Mouse (Mus musculus) T-helper 2 cell (primary cell): ENCODE results near the gene Ccsap.
"Not testable (repeated sequence)": the region's sequence is repeated elsewhere in the genome, so short reads cannot be mapped to it uniquely, and the experiment has no call there.

Source experiments
- in situ Hi-C: fragments of 300-600 bp; cut with MboI, MseI; formaldehyde crosslinking; loops from one replicate; pipeline ENCODE4 v1.15.1; 2025; ENCODE audit warnings: high pct_unique_total_duplicates

The Ccsap gene

DNA sequence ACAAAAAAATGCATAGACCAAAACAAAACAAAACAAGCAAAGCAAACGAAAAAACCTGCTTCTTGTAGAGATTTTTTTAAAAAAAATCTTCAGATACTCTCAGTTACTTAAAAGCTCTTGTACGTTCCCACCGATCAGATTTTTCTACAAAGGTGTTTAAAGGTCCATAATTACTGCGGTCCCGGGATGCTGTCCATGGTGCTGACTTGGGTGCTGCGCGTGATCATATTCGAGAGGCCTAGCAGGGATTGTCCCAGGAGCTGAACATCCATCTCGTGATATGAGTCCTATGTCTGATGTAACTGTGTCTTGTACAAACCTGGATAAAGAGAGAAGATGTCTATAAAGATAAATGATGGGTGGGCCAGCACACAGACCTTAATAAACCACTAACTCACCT lies 21.5 kb downstream of the Ccsap start:
- in situ Hi-C loops, result no loop called here

DNA sequence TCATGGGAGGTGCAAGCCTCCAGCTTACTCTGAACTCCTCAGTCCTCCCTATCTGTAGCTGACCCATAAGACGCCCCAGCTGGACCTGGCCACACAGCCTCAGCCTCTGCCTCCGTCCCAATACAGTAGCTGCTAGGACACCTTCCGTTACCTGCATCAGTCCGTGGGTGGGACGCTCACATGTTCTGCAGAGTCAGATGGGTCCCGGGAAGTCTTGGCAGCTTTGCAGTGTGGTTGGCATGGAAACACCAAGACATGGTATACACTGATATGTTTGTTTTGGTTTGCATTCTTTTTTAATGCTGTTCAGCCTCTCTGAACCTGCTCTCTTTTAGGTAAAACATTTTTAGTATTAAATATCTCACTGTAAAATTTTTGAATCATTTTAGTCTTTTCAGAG lies 23.7 kb downstream of the Ccsap start:
- in situ Hi-C loops, result no loop called here

GRCm38 (mm10) chr8:123835451-123835850 lies 24.6 kb downstream of the Ccsap start:
- in situ Hi-C loops, result no loop called here

DNA sequence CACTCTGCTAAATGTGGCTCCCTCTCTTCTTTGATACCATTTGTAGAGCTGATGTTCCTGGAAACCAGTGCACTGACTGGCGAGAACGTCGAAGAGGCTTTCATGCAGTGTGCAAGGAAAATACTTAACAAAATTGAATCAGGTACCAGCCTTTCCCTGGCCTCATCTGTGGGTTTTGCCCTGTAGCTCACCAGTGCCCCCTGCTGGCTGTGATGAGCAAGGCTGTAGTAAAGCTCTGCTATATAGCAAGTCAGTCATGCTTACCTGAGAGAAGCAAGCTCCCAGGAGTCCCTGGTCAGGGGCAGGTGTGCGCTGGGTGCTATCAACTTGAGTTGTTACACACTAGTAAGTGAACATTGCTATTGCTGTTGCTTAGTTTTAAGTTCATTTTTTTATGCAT lies 27.3 kb downstream of the Ccsap start:
- in situ Hi-C loops, result no loop called here

DNA sequence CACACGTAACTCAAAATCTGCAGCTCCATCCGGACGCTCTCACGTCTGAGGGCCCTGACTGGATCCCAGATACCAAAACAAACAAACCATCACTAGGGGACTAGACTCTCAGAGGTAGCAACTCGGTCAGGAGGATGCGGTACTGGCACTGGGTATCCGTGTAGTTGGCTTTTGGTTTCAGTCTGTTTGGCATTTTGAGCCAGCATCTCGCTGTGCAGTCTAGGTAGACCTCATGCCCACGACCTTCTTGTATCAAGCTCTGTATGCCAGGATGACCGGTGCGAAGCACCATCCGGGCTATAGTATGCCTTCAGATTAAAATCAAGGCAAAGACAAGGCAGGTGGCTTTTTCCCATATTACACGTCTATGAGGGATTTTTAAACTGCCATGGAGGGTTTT lies 32.5 kb downstream of the Ccsap start:
- in situ Hi-C loops, result no loop called here

DNA sequence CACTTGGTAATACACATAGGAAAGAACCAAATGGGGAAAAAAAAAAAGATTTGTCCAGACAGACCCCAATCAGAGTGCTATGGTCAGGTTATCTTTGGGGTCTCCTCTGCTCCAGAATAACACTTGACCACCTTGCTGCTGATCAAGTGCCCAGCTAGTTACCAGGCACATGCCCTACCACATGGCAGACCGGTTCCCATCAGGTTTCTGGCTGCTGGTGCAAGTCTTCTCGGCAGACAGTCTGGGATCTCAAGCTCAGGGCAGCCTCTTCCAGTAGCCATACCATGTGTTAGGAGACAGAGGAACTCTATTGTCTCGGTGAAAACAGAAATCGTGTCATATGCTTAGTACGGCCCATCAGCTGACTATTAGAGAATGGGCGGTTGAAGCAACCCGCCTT lies 33.3 kb downstream of the Ccsap start:
- in situ Hi-C loops, result no loop called here

GRCm38 (mm10) chr8:123826001-123826400 lies 34.0 kb downstream of the Ccsap start:
- in situ Hi-C loops, result no loop called here

DNA sequence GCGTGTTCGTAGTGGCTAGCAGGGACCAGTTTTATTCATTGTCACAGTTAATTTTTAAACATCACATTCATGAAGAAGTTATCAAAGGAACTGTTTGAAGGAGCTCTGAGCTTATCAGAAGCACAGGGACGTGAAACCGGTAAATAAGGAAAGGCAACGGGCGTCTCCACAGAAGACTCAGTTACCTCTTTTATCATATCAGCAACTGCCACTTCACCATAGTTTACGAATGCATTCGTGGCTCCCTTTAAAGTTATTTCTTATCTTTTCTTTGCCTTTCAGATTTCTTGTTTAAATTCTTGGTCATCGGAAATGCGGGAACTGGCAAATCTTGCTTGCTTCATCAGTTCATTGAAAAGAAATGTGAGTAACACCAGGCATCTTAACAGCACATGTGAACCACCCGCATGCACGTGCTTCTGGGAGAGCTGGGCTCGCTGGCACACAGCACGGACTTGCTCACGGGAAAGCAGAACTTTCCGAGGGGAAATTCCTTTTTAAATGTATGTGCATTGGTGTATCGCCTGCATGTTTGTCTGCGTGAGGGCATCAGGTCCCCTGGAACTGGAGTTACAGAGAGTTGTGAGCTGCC lies 36.4 kb downstream of the Ccsap start:
- in situ Hi-C loops, result no loop called here

- in situ Hi-C loops, result no loop called here
These were observed 36.9 kb downstream of the Ccsap start for GRCm38 (mm10) chr8:123823111-123823510.

DNA sequence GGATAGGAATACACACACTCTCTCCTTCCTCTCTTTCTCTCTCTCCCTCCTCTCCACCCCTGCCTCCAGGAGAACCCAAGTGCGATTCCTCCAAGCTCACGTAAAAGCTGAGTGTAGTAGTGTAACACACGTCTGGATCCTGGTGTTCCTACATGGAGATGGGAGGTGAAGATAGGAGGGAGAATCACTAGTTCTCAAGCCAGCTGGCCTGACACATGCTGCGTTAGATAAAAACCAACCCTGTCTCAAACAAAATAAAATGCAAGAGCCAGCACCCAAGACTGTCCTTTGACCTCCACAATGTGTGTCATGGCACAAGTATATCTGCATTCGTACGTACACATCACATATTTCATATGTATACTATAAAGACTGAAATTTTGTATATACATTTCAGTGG lies 39.2 kb downstream of the Ccsap start:
- in situ Hi-C loops, result no loop called here

DNA sequence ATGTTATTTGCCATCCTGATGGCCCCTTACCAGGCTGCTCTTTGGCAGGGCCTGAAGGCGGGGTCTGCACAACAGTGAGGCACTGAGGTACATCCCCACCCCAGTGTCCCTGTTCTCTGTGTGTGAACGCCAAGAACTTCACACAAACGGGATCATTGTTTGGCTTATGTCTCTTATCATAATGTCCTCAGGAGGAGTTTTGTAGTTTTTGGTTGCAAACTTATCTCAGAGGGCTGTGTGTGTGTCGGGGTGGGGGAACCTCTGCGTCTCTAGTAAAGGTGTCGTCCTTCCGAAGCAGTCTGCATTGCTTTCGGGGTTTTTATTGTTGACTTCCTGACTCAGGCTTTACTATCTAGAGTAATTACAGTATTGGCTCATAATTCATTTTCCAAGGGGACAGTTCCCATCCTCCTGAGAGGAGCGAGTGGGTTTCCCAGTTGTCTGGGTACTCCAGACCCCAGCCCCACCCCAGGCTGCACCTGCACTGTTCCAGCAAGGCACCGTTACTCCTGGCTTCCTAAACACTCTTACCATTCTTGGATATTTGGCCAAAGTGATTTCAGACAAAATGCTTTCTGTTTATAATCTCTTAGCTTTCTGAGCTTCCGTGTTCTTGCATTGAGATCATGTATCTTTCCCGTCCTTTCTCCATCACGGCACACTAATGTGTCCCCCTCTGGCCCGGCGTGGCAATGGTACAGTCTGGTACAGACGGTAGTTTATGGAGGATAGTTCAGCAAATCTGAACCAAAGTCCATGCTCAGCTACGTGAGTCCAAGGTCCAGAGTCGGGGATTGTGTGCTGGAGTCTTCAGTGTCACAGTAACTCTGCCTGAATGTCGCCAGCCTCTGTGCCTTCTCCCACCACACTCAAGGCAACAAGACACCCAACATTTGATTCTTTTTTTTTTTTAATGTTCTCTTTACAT lies 40.1 kb downstream of the Ccsap start:
- in situ Hi-C loops, result no loop called here

DNA sequence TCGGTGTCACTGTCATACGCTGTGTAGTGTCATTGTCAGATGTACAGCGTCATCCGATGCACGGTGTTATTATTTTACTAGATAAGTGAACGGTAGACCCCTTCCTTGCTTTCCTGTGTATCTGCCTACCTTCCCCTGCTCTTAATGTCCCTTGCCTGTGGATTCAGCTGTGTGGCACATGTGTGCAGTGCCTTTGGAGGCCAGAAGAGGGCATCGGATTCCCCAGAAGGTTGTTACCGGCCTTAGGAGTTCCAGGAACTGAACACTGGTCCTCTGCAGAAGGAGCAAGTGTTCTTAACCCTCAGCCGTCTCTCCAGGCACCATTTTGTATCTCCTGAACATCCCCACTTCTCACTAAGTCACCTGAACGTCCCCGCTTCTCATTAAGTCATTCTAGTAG lies 42.3 kb downstream of the Ccsap start:
- in situ Hi-C loops, result no loop called here

GRCm38 (mm10) chr8:123816939-123817338 lies 43.1 kb downstream of the Ccsap start:
- in situ Hi-C loops, result no loop called here

- in situ Hi-C loops, result no loop called here
These were observed 44.7 kb downstream of the Ccsap start for GRCm38 (mm10) chr8:123815325-123815724.

DNA sequence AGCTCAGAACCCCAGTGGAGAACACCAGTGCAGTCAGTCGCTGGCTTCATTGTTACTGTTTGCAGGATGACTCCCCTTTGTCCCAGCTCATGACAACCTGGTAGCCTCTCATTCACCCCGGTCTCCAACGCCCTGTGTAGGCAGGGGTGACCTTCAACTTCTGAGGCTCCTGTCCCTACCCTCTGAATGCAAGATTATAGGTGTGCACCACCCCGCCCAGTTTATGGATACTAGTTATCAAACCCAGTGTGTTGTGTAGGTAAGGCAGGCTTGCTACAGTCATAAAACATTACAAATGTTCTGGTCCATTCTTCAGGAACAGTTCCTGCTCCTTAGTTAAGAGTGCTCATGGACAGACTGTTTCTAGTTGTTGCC lies 46.1 kb downstream of the Ccsap start:
- in situ Hi-C loops, result no loop called here

DNA sequence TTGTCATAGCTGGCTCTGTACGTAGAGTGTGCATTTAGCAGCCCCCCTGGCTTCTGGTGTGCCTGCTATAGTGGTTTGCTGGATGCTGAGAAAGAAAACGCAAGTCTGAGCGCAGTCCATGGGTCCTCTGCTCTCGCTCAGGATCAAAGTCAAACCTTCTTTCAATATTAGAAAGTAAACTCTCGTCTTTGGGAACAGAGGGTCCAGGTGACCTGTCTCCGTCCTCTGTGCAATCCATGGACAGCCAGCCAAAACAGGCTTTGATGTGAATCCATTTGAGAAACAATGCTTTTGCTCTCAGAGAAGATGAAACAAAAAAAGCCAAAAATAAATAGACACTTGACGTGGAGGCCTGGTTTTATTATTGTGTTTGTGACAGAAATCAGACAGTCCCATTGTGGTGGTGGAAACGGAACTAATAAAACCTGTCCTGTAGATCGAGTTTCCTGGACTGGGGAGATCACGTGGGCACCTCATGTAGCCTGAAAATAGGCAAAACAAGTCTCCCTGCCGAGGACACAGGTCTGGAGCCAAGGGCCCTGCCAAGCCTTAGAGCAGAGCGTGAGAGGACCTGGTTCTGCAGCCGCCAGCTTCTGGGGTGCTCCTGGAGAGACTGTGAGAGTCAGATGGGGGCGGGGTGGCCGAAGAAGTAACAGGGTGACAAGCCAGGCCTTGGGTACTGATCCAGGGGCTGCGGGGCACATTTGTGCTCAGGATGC lies 46.7 kb downstream of the Ccsap start:
- in situ Hi-C loops, result no loop called here

GRCm38 (mm10) chr8:123812227-123812626 lies 47.8 kb downstream of the Ccsap start:
- in situ Hi-C loops, result no loop called here

DNA sequence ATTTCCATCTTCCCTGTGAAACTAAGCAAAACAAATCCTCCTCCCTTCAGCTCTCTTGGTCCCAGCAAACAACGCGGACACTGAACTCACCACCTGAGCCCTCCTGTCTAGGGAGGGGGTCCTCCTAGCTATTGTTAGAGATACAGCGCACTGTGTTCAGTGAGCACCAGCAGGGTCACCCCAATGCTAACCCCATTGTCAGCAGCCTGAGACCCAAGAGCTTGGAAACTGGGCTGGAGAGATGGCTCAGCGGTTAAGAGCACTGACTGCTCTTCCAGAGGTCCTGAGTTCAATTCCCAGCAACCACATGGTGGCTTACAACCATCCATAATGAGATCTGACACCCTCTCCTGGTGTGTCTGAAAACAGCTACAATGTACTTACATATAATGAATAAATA lies 50.7 kb downstream of the Ccsap start:
- in situ Hi-C loops, result not testable (repeated sequence)

DNA sequence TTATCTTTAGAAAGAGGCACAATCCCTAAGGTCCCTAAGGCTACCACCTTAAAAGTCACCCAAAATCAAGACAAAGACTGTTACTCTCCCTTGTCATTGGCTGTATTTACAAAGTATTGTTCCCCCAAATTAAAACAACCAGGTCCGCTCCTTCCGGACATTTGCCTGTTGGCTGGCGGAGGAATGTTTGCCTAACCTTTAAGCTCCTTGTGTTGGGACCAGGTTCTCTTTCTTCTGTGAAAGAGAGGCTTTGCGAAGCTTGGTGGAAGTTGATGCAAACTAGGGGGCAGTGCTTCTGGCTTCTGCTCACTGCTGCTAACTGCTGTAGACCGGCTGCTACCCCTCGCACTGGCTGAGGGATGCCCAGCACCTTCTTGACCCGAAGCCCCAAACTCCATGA lies 51.3 kb downstream of the Ccsap start:
- in situ Hi-C loops, result no loop called here

- in situ Hi-C loops, result no loop called here
These were observed 52.0 kb downstream of the Ccsap start for GRCm38 (mm10) chr8:123807852-123808573.

- in situ Hi-C loops, result no loop called here
These were observed 53.0 kb downstream of the Ccsap start for GRCm38 (mm10) chr8:123807024-123807431.

- in situ Hi-C loops, result no loop called here
These were observed 53.6 kb downstream of the Ccsap start for GRCm38 (mm10) chr8:123806374-123806935.
